Mouse (Mus musculus) limb, embryonic 14.5 days (tissue): ENCODE measurements around the gene Npm3. TPM values are rescaled to one million over a fixed set of nuclear protein-coding genes. Genes with fewer than 3 reads are reported as not detected.

Experiments used
- ATAC-seq: fragments of 200-750 bp; cut with Nextera tagmentation; 2 replicates; pipeline ENCODE4 v1.8.0; 2017; ENCODE audit warnings: low read depth, moderate number of reproducible peaks, moderate TSS enrichment; ENCODE audit not compliant: low FRiP score
- DNase-seq: peaks from one replicate; pipeline ENCODE4 v3.0.0-alpha.2; 2015; ENCODE audit warnings: low spot score
- H3K27ac ChIP-seq: fragments of 300-500 bp; sonication (generic); replicated peaks from 2 replicates; pipeline ENCODE4 v1.5.1; 2014; ENCODE audit warnings: low read depth, mild to moderate bottlenecking, low read length, moderate library complexity, mixed read lengths
- H3K27me3 ChIP-seq: fragments of 300-500 bp; sonication (generic); 2 replicates; pipeline ENCODE4 v1.6.1; 2014; ENCODE audit warnings: low read length, mixed read lengths; ENCODE audit not compliant: control insufficient read depth, insufficient read depth
- H3K36me3 ChIP-seq: fragments of 300-500 bp; sonication (generic); 2 replicates; pipeline ENCODE4 v1.6.1; 2014; ENCODE audit warnings: mild to moderate bottlenecking, low read length, moderate library complexity, mixed read lengths; ENCODE audit not compliant: control insufficient read depth, insufficient read depth
- H3K4me1 ChIP-seq: fragments of 300-500 bp; sonication (generic); 2 replicates; pipeline ENCODE4 v1.6.1; 2014; ENCODE audit warnings: antibody characterized with exemption, low read length, mixed read lengths; ENCODE audit not compliant: control insufficient read depth, insufficient read depth
- H3K4me2 ChIP-seq: fragments of 300-500 bp; sonication (generic); replicated peaks from 2 replicates; pipeline ENCODE4 v1.6.1; 2014; ENCODE audit warnings: low read depth, mild to moderate bottlenecking, low read length, moderate library complexity; ENCODE audit not compliant: severe bottlenecking
- H3K4me3 ChIP-seq: fragments of 300-500 bp; sonication (generic); replicated peaks from 2 replicates; pipeline ENCODE4 v1.5.1; 2014; ENCODE audit warnings: low read length
- H3K9ac ChIP-seq: fragments of 300-500 bp; sonication (generic); 2 replicates; pipeline ENCODE4 v1.6.1; 2014; ENCODE audit warnings: mild to moderate bottlenecking, low read depth, low read length, moderate library complexity; ENCODE audit not compliant: severe bottlenecking
- H3K9me3 ChIP-seq: fragments of 300-500 bp; sonication (generic); 2 replicates; pipeline ENCODE4 v1.6.1; 2016; ENCODE audit warnings: low read length; ENCODE audit not compliant: control insufficient read depth
- POLR2A ChIP-seq: fragments of 200-500 bp; IDR thresholded peaks from 2 replicates; pipeline ENCODE4 v1.8.0; 2012; ENCODE audit warnings: inconsistent platforms, mild to moderate bottlenecking, moderate library complexity, borderline replicate concordance; ENCODE audit not compliant: insufficient read depth, insufficient read length; ENCODE audit errors: extremely low read depth
- WGBS: fragments of 180-500 bp; shearing (Covaris S2); extraction: QIAGEN DNeasy Blood & Tissue Kit; methylation state at CpG from one replicate; pipeline ENCODE4 v1.1.7; 2014; 5-methylcytosine and 5-hydroxymethylcytosine counted together
- polyA plus RNA-seq, 2 experiments: library from polyadenylated mRNA; depleted of rRNA in 1 of 2; stranded (reverse) in 1 of 2; unstranded in 1 of 2; fragments of >200 nt; fragmentation: Nextera tagmentation in 1 of 2; extraction: Ambion mirVana in 1 of 2; gene quantifications; 2 replicates each; pipeline versions ENCODE4 v1.2.1 to v1.2.3; 2012 to 2014

The Npm3 gene
- polyA plus RNA-seq, 2 experiments, result 20.2 to 162 TPM

DNA sequence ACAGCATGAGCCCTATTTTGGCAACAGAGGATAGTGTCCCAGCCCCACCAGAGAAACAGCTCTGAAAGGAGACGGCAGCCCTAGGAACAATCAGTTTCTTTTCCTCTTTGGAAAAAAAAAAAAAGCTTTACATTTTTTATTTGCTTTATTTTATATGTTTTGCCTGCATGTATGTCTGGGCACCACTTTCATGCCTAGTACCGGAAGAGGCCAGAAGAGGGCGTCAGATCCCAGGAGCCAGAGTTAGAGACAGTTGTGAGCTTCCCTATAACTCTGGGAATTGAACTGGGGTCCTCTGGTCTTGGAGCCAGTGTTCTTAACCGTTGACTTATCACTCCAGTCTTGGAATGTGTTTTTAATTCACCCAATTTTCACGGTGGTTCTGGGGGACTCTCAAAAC, 27.2 kb downstream of the Npm3 start:
- ATAC-seq, result no peak
- 47% methylated on average over 5 of the region's 5 CpGs for WGBS

GRCm38 (mm10) chr19:45718286-45718685, 31.1 kb downstream of the Npm3 start:
- no peak overlapping the region for H3K27ac ChIP-seq
- H3K27me3 ChIP-seq, result no peaks in the 10 kb centered on the region
- H3K4me1 ChIP-seq, result no peaks in the 10 kb centered on the region
- no peaks in the 10 kb centered on the region for H3K36me3 ChIP-seq
- 72% methylated on average over 3 of the region's 3 CpGs for WGBS
- H3K9me3 ChIP-seq, result no peaks in the 10 kb centered on the region
- H3K9ac ChIP-seq, result no peak overlapping the region
- ATAC-seq, result no peak
- no peak for TF ChIP-seq POLR2A
- peak overlapping the region; percentile 29; the same call in 1 of the 2 replicates for H3K4me2 ChIP-seq
- no peak overlapping the region for H3K4me3 ChIP-seq
- DNase-seq, result no peak

More for the DNA sequence above, 27.2 kb downstream of the Npm3 start:
- no peaks in the 10 kb centered on the region for H3K9me3 ChIP-seq
- no peak for TF ChIP-seq POLR2A
- H3K4me3 ChIP-seq, result no peak overlapping the region
- DNase-seq, result no peak
- peaks cover 11% of the 10 kb centered on the region for H3K4me1 ChIP-seq
- no peak overlapping the region for H3K9ac ChIP-seq
- no peak overlapping the region for H3K27ac ChIP-seq
- no peaks in the 10 kb centered on the region for H3K27me3 ChIP-seq
- H3K4me2 ChIP-seq, result no peak overlapping the region
- H3K36me3 ChIP-seq, result no peaks in the 10 kb centered on the region

- Histone ChIP-seq H3K27me3 (no peaks in the 10 kb centered on the region), H3K27ac (no peak overlapping the region), H3K4me2 (peak overlapping the region; percentile 29), H3K9me3 (no peaks in the 10 kb centered on the region), H3K4me3 (0 out of 2 replicates have a peak overlapping the region, but pooled peaks have one; percentile 5), H3K36me3 (no peaks in the 10 kb centered on the region), H3K9ac (0 out of 2 replicates have a peak overlapping the region, but pooled peaks have one; percentile 25), H3K4me1 (no peaks in the 10 kb centered on the region)
- WGBS, result 14% methylated on average over 16 of the region's 16 CpGs
- ATAC-seq (peak; percentile 65), DNase-seq (no peak)
- TF ChIP-seq POLR2A, result no peak
Observed at GRCm38 (mm10) chr19:45717493-45718220, 31.7 kb downstream of the Npm3 start.

DNA sequence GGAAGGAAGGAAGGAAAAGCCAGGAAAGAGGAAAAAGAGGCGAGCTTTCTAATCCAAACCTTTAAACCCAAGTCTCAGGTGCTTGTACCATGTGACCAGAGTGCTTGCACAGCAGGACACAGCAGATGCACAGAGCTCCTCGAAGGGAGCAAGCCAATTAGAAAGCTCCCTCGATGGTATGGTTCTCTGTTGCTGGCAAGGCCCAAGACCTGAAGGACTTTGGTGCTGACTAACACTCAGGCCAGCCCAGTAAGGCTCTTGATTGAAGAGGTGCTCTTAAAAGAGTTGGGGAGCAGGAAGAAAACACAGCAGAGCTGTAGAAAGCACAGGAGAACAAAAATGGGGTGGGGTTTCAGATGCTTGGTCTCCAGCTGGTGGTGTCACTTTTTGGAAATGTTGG, 40.7 kb downstream of the Npm3 start:
- H3K27me3 ChIP-seq, result no peaks in the 10 kb centered on the region
- no peaks in the 10 kb centered on the region for H3K9me3 ChIP-seq
- no peak overlapping the region for H3K27ac ChIP-seq
- no peak for TF ChIP-seq POLR2A
- no peaks in the 10 kb centered on the region for H3K36me3 ChIP-seq
- DNase-seq (no peak), ATAC-seq (no peak)
- H3K4me1 ChIP-seq, result no peaks in the 10 kb centered on the region; the same call in 1 of the 2 replicates
- H3K4me2 ChIP-seq, result no peak overlapping the region
- H3K9ac ChIP-seq, result no peak overlapping the region
- WGBS, result 52% methylated on average over 3 of the region's 3 CpGs
- H3K4me3 ChIP-seq, result no peak overlapping the region

Other genes starting within 250 kb of the Npm3 start
- 12.5 and 14.5 TPM in 2 replicates for gene Poll, start 189.1 kb downstream of the Npm3 start, polyA plus RNA-seq (2012; rRNA removed)
- 12.3 and 14.0 TPM in 2 replicates for gene Poll, start 189.1 kb downstream of the Npm3 start, polyA plus RNA-seq (2014; fragmentation: Nextera tagmentation; extraction: Ambion mirVana)
- gene Gm17018, start 189.0 kb downstream of the Npm3 start, polyA plus RNA-seq (2012; rRNA removed), result 12.1 and 15.9 TPM in 2 replicates
- 39.6 and 41.2 TPM in 2 replicates for gene Gm17018, start 189.0 kb downstream of the Npm3 start, polyA plus RNA-seq (2014; fragmentation: Nextera tagmentation; extraction: Ambion mirVana)
- gene Fbxw4, start 89.3 kb downstream of the Npm3 start, polyA plus RNA-seq (2012; rRNA removed), result 52.2 and 94.4 TPM in 2 replicates
- gene Fbxw4, start 89.3 kb downstream of the Npm3 start, polyA plus RNA-seq (2014; fragmentation: Nextera tagmentation; extraction: Ambion mirVana), result 5.4 and 6.6 TPM in 2 replicates
- gene Fgf8, start 6.7 kb downstream of the Npm3 start, polyA plus RNA-seq (2012; rRNA removed), result 1.1 and 1.5 TPM in 2 replicates
- 0.29 and 0.46 TPM in 2 replicates for gene Fgf8, start 6.7 kb downstream of the Npm3 start, polyA plus RNA-seq (2014; fragmentation: Nextera tagmentation; extraction: Ambion mirVana)
- gene Mgea5, start 34.2 kb upstream of the Npm3 start, polyA plus RNA-seq (2012; rRNA removed), result 79.8 and 85.3 TPM in 2 replicates
- gene Mgea5, start 34.2 kb upstream of the Npm3 start, polyA plus RNA-seq (2014; fragmentation: Nextera tagmentation; extraction: Ambion mirVana), result 59.0 and 66.9 TPM in 2 replicates
- 1.3 and 1.5 TPM in 2 replicates for gene Kcnip2, start 66.5 kb upstream of the Npm3 start, polyA plus RNA-seq (2012; rRNA removed)
- gene Kcnip2, start 66.5 kb upstream of the Npm3 start, polyA plus RNA-seq (2014; fragmentation: Nextera tagmentation; extraction: Ambion mirVana), result 0.55 and 0.92 TPM in 2 replicates
- 13.7 and 15.6 TPM in 2 replicates for gene Armh3, start 248.9 kb upstream of the Npm3 start, polyA plus RNA-seq (2012; rRNA removed)
- gene Armh3, start 248.9 kb upstream of the Npm3 start, polyA plus RNA-seq (2014; fragmentation: Nextera tagmentation; extraction: Ambion mirVana), result 13.6 and 15.7 TPM in 2 replicates